Mouse (Mus musculus): ENCODE measurements around the gene Dctd. TPM values are rescaled to one million over a fixed set of nuclear protein-coding genes. Genes with fewer than 3 reads are reported as not detected.

The Dctd gene
- polyA plus RNA-seq, 1 experiment from 2014 or later = 31.4 TPM

GRCm38 (mm10) chr8:48199171-48199570, 100.3 kb downstream of the Dctd start:
- no peaks in the 10 kb centered on the region for H3K9me3 ChIP-seq
- no peak overlapping the region for H3K9ac ChIP-seq
- H3K27me3 ChIP-seq (replicated peaks) = no peaks in the 10 kb centered on the region
- no peaks in the 10 kb centered on the region for H3K4me1 ChIP-seq (replicated peaks)
- no peak overlapping the region for H3K4me2 ChIP-seq (replicated peaks)
- no peak overlapping the region for H3K27ac ChIP-seq
- no peak overlapping the region for H3K4me3 ChIP-seq (replicated peaks)
- ATAC-seq = no peak
- H3K36me3 ChIP-seq = no peaks in the 10 kb centered on the region
- WGBS = 95% methylated on average over 9 of the region's 9 CpGs

GRCm38 (mm10) chr8:48202632-48203031, 103.7 kb downstream of the Dctd start:
- ATAC-seq = no peak

More at GRCm38 (mm10) chr8:48202632-48203031, 103.7 kb downstream of the Dctd start:
- WGBS = 69% methylated on average over 3 of the region's 3 CpGs
- no peak overlapping the region for H3K9ac ChIP-seq
- H3K36me3 ChIP-seq = no peaks in the 10 kb centered on the region
- H3K4me1 ChIP-seq (replicated peaks) = no peaks in the 10 kb centered on the region
- H3K27me3 ChIP-seq (replicated peaks) = no peaks in the 10 kb centered on the region
- H3K4me2 ChIP-seq (replicated peaks) = no peak overlapping the region
- H3K27ac ChIP-seq = no peak overlapping the region
- H3K4me3 ChIP-seq (replicated peaks) = no peak overlapping the region
- no peaks in the 10 kb centered on the region for H3K9me3 ChIP-seq

Other genes with a start within 250 kb of the Dctd start
- gene Wwc2, start 108.2 kb upstream of the Dctd start, polyA plus RNA-seq (2015; fragmentation: Nextera tagmentation; extraction: Ambion mirVana) = 8.0 and 8.5 TPM in 2 replicates